Mouse (Mus musculus) kidney, adult 2 months (tissue): ENCODE results near the gene Ift57.

ENCODE experiments used
- CTCF ChIP-seq: fragments of 200-500 bp; conservative IDR thresholded peaks from 2 replicates; pipeline ENCODE4 v1.5.1; 2011; ENCODE audit warnings: low read depth, mild to moderate bottlenecking, control low read depth, low read length, moderate library complexity, mixed read lengths; ENCODE audit not compliant: insufficient read depth, insufficient read length
- POLR2A ChIP-seq: fragments of 200-500 bp; IDR thresholded peaks from one replicate; pipeline ENCODE4 v1.6.1; 2011; ENCODE audit warnings: low read depth, low read length, control low read depth

DNA sequence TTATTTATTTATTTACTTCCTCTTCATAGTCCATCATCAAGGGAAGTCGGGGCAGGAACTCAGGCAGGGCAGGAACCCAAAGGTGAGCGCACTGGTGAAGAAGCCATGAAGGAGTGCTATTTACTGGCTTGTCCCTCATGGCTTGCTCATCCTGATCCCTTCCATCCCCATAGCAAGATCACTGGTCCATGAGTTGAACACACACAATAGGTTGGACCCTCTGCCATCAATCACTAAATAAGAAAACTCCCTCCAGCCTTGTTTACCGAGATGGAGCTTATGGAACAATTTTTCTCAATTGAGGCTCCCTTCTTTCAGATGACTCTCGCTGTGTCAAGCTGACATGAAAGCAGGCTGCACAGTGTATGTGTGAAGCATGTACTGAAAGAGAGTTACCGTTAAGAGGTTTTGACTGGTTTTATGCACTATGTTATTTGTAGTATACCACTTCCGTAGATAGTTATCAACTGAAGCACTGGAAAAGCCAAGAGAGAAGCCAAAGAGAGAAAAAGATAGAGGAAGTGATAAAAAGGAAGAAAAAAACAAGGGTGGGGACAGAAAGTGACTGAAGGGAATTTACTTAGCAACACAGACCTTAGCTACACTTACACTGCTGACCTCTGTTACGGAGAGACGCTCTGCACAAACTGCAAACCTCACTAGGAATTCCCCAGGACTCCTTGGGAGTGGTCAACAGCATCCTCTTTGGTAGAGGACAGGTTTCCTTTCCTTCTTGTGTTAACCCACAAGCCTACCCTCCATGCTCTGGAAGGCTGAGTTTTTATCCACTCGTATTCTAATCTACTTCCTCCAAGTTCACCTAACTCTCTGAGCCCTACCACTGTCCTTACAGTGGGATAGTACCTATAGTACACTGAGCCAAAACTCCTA, 91.8 kb downstream of the Ift57 start:
- no peak for TF ChIP-seq POLR2A
- no peak for TF ChIP-seq CTCF
